Mouse (Mus musculus) right cerebral cortex, postnatal 4 days (tissue): ENCODE measurements around the gene Camsap2.
A peak's percentile ranks its signal among the peaks of the same experiment; 100 is the strongest.

Experiments
- DNase-seq: peaks from one replicate; pipeline ENCODE4 v3.0.0-alpha.2; 2022

Gene Camsap2

GRCm38 (mm10) chr1:136255174-136255573, 90.7 kb downstream of the Camsap2 start:
- DNase-seq = no peak

- no peak for DNase-seq
Observed at GRCm38 (mm10) chr1:136254503-136255065, 91.3 kb downstream of the Camsap2 start.

GRCm38 (mm10) chr1:136253472-136253871, 92.4 kb downstream of the Camsap2 start:
- DNase-seq = no peak

GRCm38 (mm10) chr1:136249662-136250061, 96.2 kb downstream of the Camsap2 start:
- no peak for DNase-seq

- no peak for DNase-seq
Observed at GRCm38 (mm10) chr1:136247393-136247792, 98.5 kb downstream of the Camsap2 start.

GRCm38 (mm10) chr1:136244469-136244868, 101.4 kb downstream of the Camsap2 start:
- DNase-seq = no peak

GRCm38 (mm10) chr1:136241801-136242200, 104.1 kb downstream of the Camsap2 start:
- DNase-seq = no peak

- DNase-seq = no peak
Observed at GRCm38 (mm10) chr1:136238495-136238894, 107.4 kb downstream of the Camsap2 start.

GRCm38 (mm10) chr1:136234595-136235092, 111.3 kb downstream of the Camsap2 start:
- DNase-seq = no peak

GRCm38 (mm10) chr1:136233892-136234594, 111.9 kb downstream of the Camsap2 start, which contains the start of gene Inava:
Gene Inava (minus strand): TSS chr1:136234264.
- DNase-seq = peak; percentile 66

- DNase-seq = no peak
Observed at GRCm38 (mm10) chr1:136232986-136233790, 112.7 kb downstream of the Camsap2 start.

- DNase-seq = no peak
Observed at GRCm38 (mm10) chr1:136232285-136232926, 113.5 kb downstream of the Camsap2 start.

GRCm38 (mm10) chr1:136231596-136231995, 114.3 kb downstream of the Camsap2 start:
- no peak for DNase-seq

- no peak for DNase-seq
Observed at GRCm38 (mm10) chr1:136230201-136230600, 115.7 kb downstream of the Camsap2 start.

GRCm38 (mm10) chr1:136229040-136229373, 116.9 kb downstream of the Camsap2 start:
- no peak for DNase-seq

GRCm38 (mm10) chr1:136228328-136229039, 117.4 kb downstream of the Camsap2 start:
- DNase-seq = no peak

- peak; percentile 40 for DNase-seq
Observed at GRCm38 (mm10) chr1:136227870-136228269, 118.0 kb downstream of the Camsap2 start.

GRCm38 (mm10) chr1:136226626-136227025, 119.3 kb downstream of the Camsap2 start:
- no peak for DNase-seq

GRCm38 (mm10) chr1:136225846-136226245, 120.1 kb downstream of the Camsap2 start:
- DNase-seq = no peak

GRCm38 (mm10) chr1:136223758-136224342, 122.1 kb downstream of the Camsap2 start:
- DNase-seq = no peak

GRCm38 (mm10) chr1:136222386-136222785, 123.5 kb downstream of the Camsap2 start:
- DNase-seq = no peak
